Mouse (Mus musculus) lung, postnatal 25 days (tissue): ENCODE measurements around the gene Rnf227.

Source experiments
- DNase-seq: peaks from one replicate; pipeline ENCODE4 v3.0.0; 2022; ENCODE audit warnings: low spot score

Rnf227 gene

GRCm38 (mm10) chr11:69331152-69331551 lies 9.1 kb upstream of the Rnf227 start:
- DNase-seq = no peak

DNA sequence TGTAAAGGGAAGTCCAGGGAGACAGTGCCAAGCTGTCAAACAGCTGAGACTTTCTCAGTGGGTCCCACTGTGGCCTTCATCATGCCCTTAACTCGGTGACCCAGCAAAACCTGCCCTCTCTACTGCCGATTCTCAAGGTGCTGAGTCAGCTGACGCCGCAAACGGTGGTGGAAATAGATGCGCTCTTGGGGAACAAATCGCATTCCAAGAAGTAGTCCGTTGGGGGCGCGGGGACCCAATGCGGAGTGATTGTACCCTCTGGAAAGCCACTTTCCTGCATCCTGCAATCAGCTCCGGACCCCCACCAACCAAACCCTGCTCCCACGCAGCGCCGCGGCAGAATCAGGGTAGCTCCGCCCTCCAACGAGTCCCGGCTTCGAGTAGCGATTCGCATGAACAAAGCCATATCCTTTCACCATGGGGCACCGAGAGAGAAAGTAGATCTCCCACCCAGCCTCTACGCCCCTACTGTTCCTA lies 8.3 kb upstream of the Rnf227 start:
- DNase-seq = peak; percentile 62

DNA sequence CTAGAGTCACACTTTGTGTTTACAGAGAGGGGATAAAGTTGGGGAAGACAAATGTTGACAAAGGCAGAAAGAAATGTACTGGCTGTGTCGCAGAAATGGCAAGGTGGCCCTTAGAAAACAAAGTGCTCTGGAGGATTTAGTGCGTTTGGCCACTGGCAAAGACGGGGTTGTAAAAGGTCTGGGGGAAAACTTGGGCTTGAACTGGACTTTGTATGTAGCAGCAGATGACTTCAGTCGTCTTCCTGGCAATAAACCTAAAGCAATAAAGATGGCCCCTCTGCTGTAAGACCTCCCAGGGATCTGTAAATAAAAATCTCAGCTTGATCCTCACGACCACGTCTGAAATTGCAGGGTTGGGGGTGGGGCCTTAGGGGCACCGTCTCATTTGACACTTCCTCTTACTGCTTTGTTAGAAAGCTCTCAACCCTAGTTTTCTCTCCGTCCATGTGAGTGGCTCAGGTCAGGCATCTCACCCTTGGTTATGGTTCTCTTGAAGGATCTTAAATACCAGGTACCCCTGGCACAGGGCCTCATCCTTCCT lies 7.5 kb upstream of the Rnf227 start:
- DNase-seq = no peak

DNA sequence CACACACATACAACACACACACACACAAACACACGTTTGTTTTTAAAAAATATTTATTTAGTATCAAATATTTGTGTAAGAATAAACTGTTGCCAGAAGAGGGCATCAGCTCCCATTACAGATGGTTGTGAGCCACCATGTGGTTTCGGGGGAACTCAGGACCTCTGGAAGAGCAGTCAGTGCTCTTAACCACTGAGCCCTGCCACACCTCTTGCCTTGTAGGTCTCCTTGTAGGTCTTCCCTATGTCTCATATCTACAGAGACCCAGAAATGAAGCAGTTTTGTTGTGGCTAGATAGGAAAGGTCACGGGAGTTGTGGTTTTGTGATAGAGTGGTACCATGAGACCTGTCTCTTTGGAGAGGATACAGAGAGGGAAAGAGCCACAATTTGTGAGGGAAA lies 6.3 kb upstream of the Rnf227 start:
- DNase-seq = no peak

DNA sequence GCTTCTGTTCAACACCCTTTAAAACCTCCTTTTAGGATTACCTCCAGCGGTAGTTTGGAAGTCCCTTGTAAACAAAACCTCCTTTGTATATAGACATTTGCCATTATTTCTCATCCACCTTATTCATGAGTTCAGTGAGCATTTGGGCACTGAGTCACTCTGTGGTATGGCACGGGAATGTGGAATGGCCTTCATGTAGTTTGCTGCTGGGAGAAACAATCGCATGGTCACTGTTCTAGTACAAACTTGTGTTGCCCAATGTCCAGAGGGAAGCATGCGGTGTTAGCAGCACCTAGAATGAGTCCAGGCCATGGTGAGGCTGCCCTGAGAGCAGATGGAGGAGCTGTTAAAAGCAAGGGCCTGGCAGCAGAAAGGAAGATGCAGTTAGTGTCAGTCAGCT lies 5.5 kb upstream of the Rnf227 start:
- no peak for DNase-seq

DNA sequence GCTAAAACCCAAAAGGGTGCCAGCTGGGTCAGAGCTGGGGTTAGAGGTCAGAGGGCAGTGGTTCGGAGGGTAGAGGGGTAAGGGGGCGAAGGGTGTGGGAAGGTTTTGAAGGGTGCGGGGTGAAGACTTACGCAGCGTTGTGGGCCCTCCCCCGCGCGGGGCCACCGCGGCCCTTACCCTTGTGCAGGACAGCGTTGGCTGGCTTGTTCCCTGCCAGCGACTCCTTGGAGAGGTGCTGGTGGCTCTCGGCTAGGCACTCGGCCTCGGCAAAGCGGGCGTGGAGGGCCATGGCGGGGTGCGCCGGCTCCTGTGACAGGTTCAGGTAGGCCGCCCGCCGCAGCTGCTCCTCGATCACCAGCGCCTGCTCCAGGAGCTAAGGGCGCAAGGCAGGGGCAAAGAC lies 6.2 kb downstream of the Rnf227 start:
- no peak for DNase-seq

GRCm38 (mm10) chr11:69356544-69356943 lies 16.3 kb downstream of the Rnf227 start:
- no peak for DNase-seq

GRCm38 (mm10) chr11:69357690-69358089 lies 17.4 kb downstream of the Rnf227 start:
- DNase-seq = no peak

DNA sequence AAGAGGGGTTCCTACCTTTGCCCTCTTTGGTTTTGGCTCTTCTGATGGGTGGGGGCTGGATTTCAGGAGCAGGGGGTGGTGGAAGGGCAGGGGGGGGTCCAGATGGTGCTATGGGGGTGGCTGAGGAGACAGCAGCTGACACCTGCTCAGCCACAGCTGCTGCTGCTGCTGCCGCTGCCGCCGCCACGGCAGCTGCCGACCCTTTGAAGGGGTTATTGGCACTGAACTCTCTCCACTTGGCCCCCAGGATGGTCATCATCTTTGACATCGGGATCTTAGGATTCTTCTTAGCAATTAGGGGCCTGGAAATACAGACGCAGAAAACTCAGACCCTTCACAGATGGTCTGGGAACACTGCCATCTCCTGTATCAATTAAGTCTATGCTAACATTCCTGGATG lies 21.8 kb downstream of the Rnf227 start:
- DNase-seq = no peak

- no peak for DNase-seq
Measured at GRCm38 (mm10) chr11:69362479-69362878, 22.2 kb downstream of the Rnf227 start.

DNA sequence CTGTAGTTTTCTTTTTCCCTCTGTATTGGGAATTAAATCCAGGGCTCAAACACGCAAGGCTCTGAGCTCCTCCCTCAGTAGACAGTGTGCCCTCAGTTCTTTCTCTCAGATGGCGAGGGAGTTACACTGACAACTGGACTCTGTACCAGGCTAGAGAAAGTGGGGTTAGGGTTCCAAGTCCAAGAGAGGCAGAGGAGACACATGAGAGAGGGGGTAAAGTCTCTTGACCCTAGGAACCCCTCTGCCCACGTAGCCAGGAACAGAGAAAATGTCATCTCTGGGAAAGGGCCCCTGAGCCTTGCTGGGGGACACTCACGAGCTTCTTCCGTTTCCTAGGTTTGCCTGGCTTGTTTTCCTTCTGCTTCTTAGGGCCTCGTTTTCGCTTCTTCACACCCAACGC lies 24.1 kb downstream of the Rnf227 start:
- DNase-seq = no peak

DNA sequence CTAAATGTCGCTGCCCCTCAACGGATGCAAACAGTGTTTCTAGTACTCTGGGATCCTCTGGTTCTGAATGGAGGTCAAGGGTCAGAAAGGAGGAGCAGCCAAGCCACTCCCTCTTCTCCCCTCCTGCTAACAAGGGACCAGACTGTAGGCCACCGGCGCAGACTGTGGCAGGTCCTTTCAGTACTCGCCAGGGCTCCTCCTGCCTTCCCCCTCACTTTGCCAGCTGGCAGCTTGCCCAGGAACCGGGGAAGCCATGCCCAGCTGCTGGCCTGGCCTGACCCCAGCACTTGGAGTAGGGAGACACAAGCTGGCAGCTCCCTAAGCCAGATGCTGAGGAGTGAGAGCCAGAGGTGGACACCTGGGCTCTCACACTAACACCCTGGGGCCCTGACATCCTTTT lies 24.6 kb downstream of the Rnf227 start:
- peak; percentile 97 for DNase-seq

GRCm38 (mm10) chr11:69365722-69366121 lies 25.5 kb downstream of the Rnf227 start:
- no peak for DNase-seq

- peak; percentile 97 for DNase-seq
Measured at GRCm38 (mm10) chr11:69366157-69366854, 26.0 kb downstream of the Rnf227 start.

- DNase-seq = no peak
Measured at GRCm38 (mm10) chr11:69366855-69367615, 26.8 kb downstream of the Rnf227 start.

- no peak for DNase-seq
Measured at GRCm38 (mm10) chr11:69367616-69368355, 27.5 kb downstream of the Rnf227 start.

DNA sequence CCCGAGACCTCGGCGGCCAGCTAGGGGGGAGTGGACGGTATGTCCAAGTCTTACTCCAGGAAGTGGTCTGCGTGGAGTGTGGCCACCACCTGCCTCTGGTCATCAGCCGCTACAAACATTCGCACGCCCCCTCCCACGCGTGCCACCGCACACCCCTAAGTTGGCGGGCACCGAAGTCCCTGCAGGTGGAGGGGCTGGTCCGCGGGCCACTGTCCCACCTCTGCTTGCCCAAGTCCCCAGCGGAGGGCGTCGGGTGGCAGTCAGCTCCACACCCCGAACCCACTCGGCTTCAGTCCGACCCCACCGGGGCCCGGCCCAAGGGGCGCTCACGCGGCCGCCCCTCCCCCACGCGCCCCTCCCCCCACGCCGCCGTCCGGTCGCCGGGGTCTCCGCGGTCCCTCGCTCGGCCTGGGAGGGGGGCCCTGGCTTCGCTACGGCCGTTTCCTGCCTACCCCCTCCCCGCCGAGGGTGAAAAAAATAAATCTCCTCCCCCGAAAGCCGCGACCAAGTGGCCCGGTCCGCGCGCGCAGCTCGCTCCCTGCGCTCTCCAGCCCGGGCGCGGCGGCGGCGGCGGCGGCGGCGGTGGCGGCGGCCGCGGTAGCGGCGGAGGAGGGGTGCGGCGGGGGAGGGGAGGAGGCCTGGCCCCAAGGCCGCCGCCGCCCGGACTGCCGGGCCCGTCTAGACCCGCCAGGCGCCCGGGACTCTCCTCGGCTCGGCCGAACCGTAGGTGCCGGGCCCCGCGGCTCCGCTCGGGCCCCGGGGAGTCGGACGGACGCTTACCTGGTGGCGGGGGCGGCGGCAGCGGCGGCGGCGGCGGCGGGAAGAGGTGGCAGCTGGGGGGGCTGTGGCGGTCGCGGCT lies 28.3 kb downstream of the Rnf227 start:
- no peak for DNase-seq

DNA sequence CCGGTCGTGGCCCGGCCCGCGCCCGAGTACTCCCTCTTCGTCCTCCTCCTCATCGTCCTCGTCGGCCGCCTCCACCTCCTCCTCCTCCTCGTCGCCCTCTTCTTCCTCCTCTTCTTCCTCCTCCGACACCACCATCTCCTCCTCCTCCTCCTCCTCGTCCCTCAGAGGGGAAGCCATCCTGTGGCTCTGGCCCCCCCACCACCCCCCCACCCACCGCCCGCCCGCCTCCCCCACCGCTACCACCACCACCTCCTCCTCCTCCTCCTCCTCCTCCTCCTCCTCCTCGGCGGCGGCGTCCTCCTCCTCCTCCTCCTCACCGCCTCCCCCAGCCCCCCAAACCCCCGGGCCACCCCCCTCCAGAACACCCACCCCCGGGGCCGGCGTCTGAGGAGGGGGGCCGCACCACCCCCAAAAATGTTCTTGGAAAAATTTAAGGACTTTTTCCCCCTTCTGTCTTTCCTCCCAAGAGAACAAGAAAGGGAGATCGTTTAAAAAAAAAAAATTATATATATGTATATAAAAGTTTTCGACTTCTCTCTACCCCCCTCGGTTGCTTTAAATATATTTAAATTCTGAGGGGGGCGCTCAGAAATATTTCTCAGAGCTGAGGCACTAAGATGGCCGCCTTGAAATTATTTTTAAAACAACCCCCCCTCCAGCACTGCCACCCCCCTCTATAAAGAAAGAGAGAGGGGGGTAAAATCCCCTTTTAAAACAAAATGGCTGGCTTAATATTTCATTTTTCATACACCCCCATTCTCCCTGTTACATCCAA lies 29.1 kb downstream of the Rnf227 start, which contains the start of gene Chd3:
Gene Chd3, minus strand, starts transcription at position 192 of the 775 bp plus-strand sequence.
- DNase-seq = no peak

GRCm38 (mm10) chr11:69369990-69370816 lies 29.9 kb downstream of the Rnf227 start:
- DNase-seq = no peak

GRCm38 (mm10) chr11:69370817-69371215 lies 30.6 kb downstream of the Rnf227 start:
- no peak for DNase-seq
